Mouse (Mus musculus) liver (tissue): Measurements from ENCODE around the gene 1700042G07Rik.

ENCODE experiments used
- DNase-seq: peaks from one replicate; pipeline ENCODE4 v3.0.0-alpha.2; 2020; ENCODE audit warnings: mixed read lengths

1700042G07Rik gene

GRCm38 (mm10) chr4:116164759-116165554 is 8.2 kb upstream of the 1700042G07Rik start:
- DNase-seq, result no peak

- no peak for DNase-seq
These were observed 7.3 kb upstream of the 1700042G07Rik start for GRCm38 (mm10) chr4:116165708-116166407.

GRCm38 (mm10) chr4:116167404-116167803 is 5.8 kb upstream of the 1700042G07Rik start, which contains the start of gene Tspan1:
Gene Tspan1 (minus strand): TSS chr4:116167601.
- DNase-seq, result peak; percentile 38

GRCm38 (mm10) chr4:116168617-116169352 is 4.4 kb upstream of the 1700042G07Rik start:
- DNase-seq, result peak; percentile 65

- no peak for DNase-seq
These were observed 3.9 kb upstream of the 1700042G07Rik start for GRCm38 (mm10) chr4:116169353-116169672.

- DNase-seq, result no peak
These were observed 580 bp downstream of the 1700042G07Rik start for GRCm38 (mm10) chr4:116173752-116174151.

GRCm38 (mm10) chr4:116174466-116175116 is 1.4 kb downstream of the 1700042G07Rik start:
- DNase-seq, result no peak

- DNase-seq, result no peak
These were observed 2.0 kb downstream of the 1700042G07Rik start for GRCm38 (mm10) chr4:116175136-116175535.

- no peak for DNase-seq
These were observed 2.8 kb downstream of the 1700042G07Rik start for GRCm38 (mm10) chr4:116175711-116176542.

- peak; percentile 39 for DNase-seq
These were observed 3.4 kb downstream of the 1700042G07Rik start for GRCm38 (mm10) chr4:116176543-116176988.

GRCm38 (mm10) chr4:116177140-116177539 is 4.0 kb downstream of the 1700042G07Rik start:
- DNase-seq, result peak; percentile 30

- no peak for DNase-seq
These were observed 8.9 kb downstream of the 1700042G07Rik start for GRCm38 (mm10) chr4:116182079-116182478.

GRCm38 (mm10) chr4:116182745-116183144 is 9.6 kb downstream of the 1700042G07Rik start:
- DNase-seq, result no peak

- DNase-seq, result no peak
These were observed 11.9 kb downstream of the 1700042G07Rik start for GRCm38 (mm10) chr4:116185083-116185482.

GRCm38 (mm10) chr4:116192286-116192835 is 19.2 kb downstream of the 1700042G07Rik start:
- DNase-seq, result no peak

- DNase-seq, result peak; percentile 77
These were observed 20.6 kb downstream of the 1700042G07Rik start for GRCm38 (mm10) chr4:116193583-116194383.

- DNase-seq, result no peak
These were observed 25.2 kb downstream of the 1700042G07Rik start for GRCm38 (mm10) chr4:116198422-116198821.

GRCm38 (mm10) chr4:116204422-116204821 is 31.2 kb downstream of the 1700042G07Rik start:
- DNase-seq, result no peak

- DNase-seq, result no peak
These were observed 33.4 kb downstream of the 1700042G07Rik start for GRCm38 (mm10) chr4:116206531-116206930.

- DNase-seq, result no peak
These were observed 35.7 kb downstream of the 1700042G07Rik start for GRCm38 (mm10) chr4:116208891-116209290.
